Mouse (Mus musculus): ENCODE results near the gene Best1.

Best1 gene

GRCm38 (mm10) chr19:9968081-9968787, 33.2 kb downstream of the Best1 start:
- CTCF ChIA-PET, result no interaction called here

GRCm38 (mm10) chr19:9966096-9966867, 35.2 kb downstream of the Best1 start:
- CTCF ChIA-PET, result interaction anchor here (0.6 to 0.7 kb wide), 2 partner anchors 20 to 31 kb away, joined by 3 to 18 read pairs; no protein-coding TSS in a partner anchor

GRCm38 (mm10) chr19:9964205-9964916, 37.1 kb downstream of the Best1 start:
- CTCF ChIA-PET, result no interaction called here

- CTCF ChIA-PET, result no interaction called here
Observed at GRCm38 (mm10) chr19:9960769-9961168, 40.7 kb downstream of the Best1 start.

- CTCF ChIA-PET, result interaction anchor here (0.6 kb wide), 1 partner anchor 886 kb away, joined by 3 read pairs; no protein-coding TSS in a partner anchor
Observed at GRCm38 (mm10) chr19:9957965-9958364, 43.5 kb downstream of the Best1 start.

GRCm38 (mm10) chr19:9956624-9957388, 44.6 kb downstream of the Best1 start:
- CTCF ChIA-PET, result no interaction called here

- CTCF ChIA-PET, result interaction anchor here (0.6 kb wide), 1 partner anchor 23 kb away, joined by 4 read pairs; no protein-coding TSS in a partner anchor
Observed at GRCm38 (mm10) chr19:9955438-9955837, 46.0 kb downstream of the Best1 start.

- CTCF ChIA-PET, result interaction anchor here (0.5 kb wide), 1 partner anchor 1648 kb away, joined by 6 read pairs; no protein-coding TSS in a partner anchor
Observed at GRCm38 (mm10) chr19:9954811-9955202, 46.6 kb downstream of the Best1 start.

GRCm38 (mm10) chr19:9954055-9954810, 47.2 kb downstream of the Best1 start:
- CTCF ChIA-PET, result interaction anchor here (0.7 kb wide), 1 partner anchor 37 kb away, joined by 3 read pairs; no protein-coding TSS in a partner anchor

- CTCF ChIA-PET, result interaction anchor here (0.6 to 1.1 kb wide), 2 partner anchors 10 to 31 kb away, joined by 3 to 4 read pairs; no protein-coding TSS in a partner anchor
Observed at GRCm38 (mm10) chr19:9952912-9953311, 48.5 kb downstream of the Best1 start.

- CTCF ChIA-PET, result interaction anchor here (0.6 to 1.1 kb wide), 2 partner anchors 9 to 32 kb away, joined by 3 to 4 read pairs; no protein-coding TSS in a partner anchor
Observed at GRCm38 (mm10) chr19:9952390-9952789, 49.0 kb downstream of the Best1 start.

- CTCF ChIA-PET, result no interaction called here
Observed at GRCm38 (mm10) chr19:9946986-9947385, 54.4 kb downstream of the Best1 start.

GRCm38 (mm10) chr19:9945800-9946564, 55.5 kb downstream of the Best1 start:
- CTCF ChIA-PET, result interaction anchor here (0.6 kb wide), 1 partner anchor 21 kb away, joined by 18 read pairs; no protein-coding TSS in a partner anchor

- CTCF ChIA-PET, result interaction anchor here (0.6 to 1.1 kb wide), 3 partner anchors 10 to 40 kb away, joined by 3 to 4 read pairs (median 3); no protein-coding TSS in a partner anchor
Observed at GRCm38 (mm10) chr19:9942539-9943533, 58.6 kb downstream of the Best1 start.

- CTCF ChIA-PET, result no interaction called here
Observed at GRCm38 (mm10) chr19:9941809-9942208, 59.6 kb downstream of the Best1 start.

- CTCF ChIA-PET, result interaction anchor here (0.7 kb wide), 1 partner anchor 592 kb away, joined by 3 read pairs; no protein-coding TSS in a partner anchor
Observed at GRCm38 (mm10) chr19:9940903-9941302, 60.5 kb downstream of the Best1 start.

GRCm38 (mm10) chr19:9939841-9940240, 61.6 kb downstream of the Best1 start:
- CTCF ChIA-PET, result interaction anchor here (0.5 kb wide), 1 partner anchor 11 kb away, joined by 13 read pairs; no protein-coding TSS in a partner anchor

- CTCF ChIA-PET, result interaction anchor here (0.7 kb wide), 1 partner anchor 18 kb away, joined by 16 read pairs; no protein-coding TSS in a partner anchor
Observed at GRCm38 (mm10) chr19:9938824-9939303, 62.6 kb downstream of the Best1 start.

Measured in spleen, embryonic (tissue).